Mouse (Mus musculus): ENCODE measurements around the gene Notch2.

Gene Notch2

GRCm38 (mm10) chr3:97994818-97995217 lies 18.5 kb upstream of the Notch2 start:
- no peak for DNase-seq (ENCODE audit: low spot score)

GRCm38 (mm10) chr3:97998349-97998748 lies 15.0 kb upstream of the Notch2 start:
- DNase-seq (ENCODE audit: low spot score): no peak

GRCm38 (mm10) chr3:98003558-98003957 lies 9.8 kb upstream of the Notch2 start:
- no peak for DNase-seq (ENCODE audit: low spot score)

- DNase-seq (ENCODE audit: low spot score): no peak
Measured at GRCm38 (mm10) chr3:98004231-98004630, 9.1 kb upstream of the Notch2 start.

- no peak for DNase-seq (ENCODE audit: low spot score)
Measured at GRCm38 (mm10) chr3:98005306-98005705, 8.0 kb upstream of the Notch2 start.

- DNase-seq (ENCODE audit: low spot score): no peak
Measured at GRCm38 (mm10) chr3:98006046-98006691, 7.2 kb upstream of the Notch2 start.

GRCm38 (mm10) chr3:98006973-98007372 lies 6.4 kb upstream of the Notch2 start:
- DNase-seq (ENCODE audit: low spot score): no peak

- no peak for DNase-seq (ENCODE audit: low spot score)
Measured at GRCm38 (mm10) chr3:98008143-98008542, 5.2 kb upstream of the Notch2 start.

GRCm38 (mm10) chr3:98009190-98009840 lies 4.0 kb upstream of the Notch2 start:
- DNase-seq (ENCODE audit: low spot score): no peak

GRCm38 (mm10) chr3:98013086-98013400 lies 284 bp upstream of the Notch2 start:
- no peak for DNase-seq (ENCODE audit: low spot score)

GRCm38 (mm10) chr3:98015205-98016171 lies 2.2 kb downstream of the Notch2 start:
- no peak for DNase-seq (ENCODE audit: low spot score)

- no peak for DNase-seq (ENCODE audit: low spot score)
Measured at GRCm38 (mm10) chr3:98016901-98017591, 3.7 kb downstream of the Notch2 start.

GRCm38 (mm10) chr3:98018187-98018586 lies 4.9 kb downstream of the Notch2 start:
- DNase-seq (ENCODE audit: low spot score): no peak

GRCm38 (mm10) chr3:98020431-98021229 lies 7.3 kb downstream of the Notch2 start:
- DNase-seq (ENCODE audit: low spot score): no peak

- peak; percentile 57 for DNase-seq (ENCODE audit: low spot score)
Measured at GRCm38 (mm10) chr3:98024288-98024848, 11.0 kb downstream of the Notch2 start.

- DNase-seq (ENCODE audit: low spot score): no peak
Measured at GRCm38 (mm10) chr3:98025521-98025920, 12.2 kb downstream of the Notch2 start.

- no peak for DNase-seq (ENCODE audit: low spot score)
Measured at GRCm38 (mm10) chr3:98025921-98026880, 12.9 kb downstream of the Notch2 start.

- DNase-seq (ENCODE audit: low spot score): no peak
Measured at GRCm38 (mm10) chr3:98027371-98027774, 14.0 kb downstream of the Notch2 start.

- no peak for DNase-seq (ENCODE audit: low spot score)
Measured at GRCm38 (mm10) chr3:98028072-98028471, 14.7 kb downstream of the Notch2 start.

- DNase-seq (ENCODE audit: low spot score): no peak
Measured at GRCm38 (mm10) chr3:98028936-98029335, 15.6 kb downstream of the Notch2 start.
